Mouse (Mus musculus): ENCODE results near the gene Rab44.

DNA sequence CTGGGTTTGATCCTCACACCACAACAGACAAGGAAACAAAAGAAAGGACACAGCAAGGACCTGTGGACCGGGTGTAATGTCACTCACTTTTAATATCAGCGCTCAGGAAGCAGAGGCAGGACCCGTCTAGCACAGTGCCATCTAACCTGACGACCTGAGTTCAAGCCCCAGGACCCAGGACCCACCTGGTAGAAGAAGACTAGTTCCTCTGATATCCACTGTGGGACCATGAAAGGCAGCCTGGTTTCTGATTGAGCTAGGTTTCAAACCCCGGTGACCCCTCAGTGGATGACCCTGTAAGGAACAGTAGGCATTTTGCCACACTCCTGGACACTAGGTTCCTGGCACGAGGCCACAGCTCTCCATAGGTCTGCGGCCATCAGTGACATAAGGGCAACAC is 29.3 kb upstream of the Rab44 start:
- TF ChIP-seq CTCF (conservative IDR thresholded peaks at IDR 0.05; ENCODE audit: insufficient read depth, insufficient read length, low read depth, low read length), result no peak
- no peak for TF ChIP-seq POLR2A (IDR thresholded peaks at IDR 0.05; ENCODE audit: low read depth, low read length)
